Mouse (Mus musculus): Measurements from ENCODE around the gene Dgki.

- no peak for TF ChIP-seq CTCF (IDR thresholded peaks at IDR 0.05; ENCODE audit: low read depth, low read length)
- TF ChIP-seq EP300 (IDR thresholded peaks at IDR 0.05; ENCODE audit: insufficient read depth, low read depth, low read length): no peak
These were observed 231.2 kb downstream of the Dgki start for GRCm38 (mm10) chr6:37068737-37069136.
